Mouse (Mus musculus): ENCODE data around the gene Tbc1d20.
"Not testable (repeated sequence)": the region's sequence is repeated elsewhere in the genome, so short reads cannot be mapped to it uniquely, and the experiment has no call there.

Tbc1d20 gene

DNA sequence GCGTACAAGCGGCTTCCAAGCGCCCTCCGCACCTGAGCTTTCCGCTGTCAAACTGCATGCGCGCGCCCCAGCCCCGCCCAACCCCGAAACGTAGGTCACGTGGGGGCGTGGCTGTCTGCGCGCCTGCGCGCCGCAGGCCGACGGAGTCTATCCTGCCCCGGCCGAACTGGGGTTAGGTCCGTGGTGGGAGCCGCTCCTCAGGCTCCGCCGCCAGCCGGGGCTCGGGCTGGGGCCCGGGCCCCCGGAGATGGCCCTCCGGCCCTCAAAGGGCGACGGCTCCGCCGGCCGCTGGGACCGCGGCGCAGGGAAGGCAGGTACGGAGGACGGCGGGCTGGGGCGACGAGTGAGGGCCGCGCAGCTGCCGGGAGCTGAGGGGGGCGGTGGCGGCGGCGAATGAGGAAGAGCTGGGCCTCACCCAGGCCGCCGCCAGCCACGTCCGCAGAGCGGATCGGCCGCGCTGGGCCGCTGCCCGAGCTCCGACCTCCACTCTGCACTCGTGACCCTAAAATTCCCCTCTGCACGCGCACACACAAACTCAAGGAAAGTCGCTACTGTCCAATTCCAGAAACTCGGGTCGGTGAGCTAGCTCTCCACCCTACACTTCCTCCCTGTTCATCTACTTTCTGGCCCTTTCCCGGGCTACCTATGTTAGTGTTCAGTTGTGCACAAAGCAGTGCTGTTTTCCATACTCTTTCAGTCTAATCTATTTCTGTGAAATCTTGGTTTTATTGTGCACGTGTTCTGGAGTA is at the start of gene Tbc1d20:
Gene Tbc1d20, plus strand, starts transcription at position 102 of the 749 bp plus-strand sequence.
- POLR2A ChIA-PET: interaction anchor here (0.5 to 9.7 kb wide), 93 partner anchors 8 to 1389 kb away, joined by 3 to 98 read pairs (median 4); partner anchors contain the start of genes Trib3 (in 4 of the 4), Csnk2a1 (in 3 of the 4), Rbck1 (in 2 of the 4) and Tcf15 (in 2 of the 4)
- CTCF ChIA-PET: interaction anchor here (0.5 to 3.7 kb wide), 16 partner anchors 16 to 1931 kb away, joined by 3 to 17 read pairs (median 4); partner anchors contain the start of genes Trib3 (in 2 of the 4) and Rbck1 (in 1 of the 4)

DNA sequence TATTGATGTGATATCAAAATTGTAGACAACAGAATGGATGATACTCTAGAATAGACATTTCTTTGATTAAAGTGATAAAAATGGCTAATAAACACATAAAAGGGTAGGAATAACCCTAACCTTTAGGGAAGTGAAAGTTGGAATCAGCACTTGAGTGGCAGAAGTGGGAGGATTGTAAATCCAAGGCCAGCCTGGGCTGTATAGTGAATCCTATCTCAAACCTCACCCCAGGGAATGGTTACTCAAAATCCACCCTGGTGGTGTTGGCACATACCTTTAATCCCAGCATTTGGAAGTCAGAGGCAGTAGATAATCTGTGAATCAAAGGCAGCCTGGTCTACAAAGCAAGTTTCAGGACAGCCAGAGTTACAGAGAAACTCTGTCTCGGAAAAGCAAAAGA is 46.4 kb upstream of the Tbc1d20 start:
- POLR2A ChIA-PET: interaction anchor here in 3 of 4 experiments (0.5 to 1.3 kb wide), 5 partner anchors 10 to 103 kb away, joined by 3 to 6 read pairs (median 3); no protein-coding TSS in a partner anchor
- CTCF ChIA-PET: interaction anchor here in 2 of 4 experiments (0.6 to 0.7 kb wide), 2 partner anchors 96 kb away, joined by 3 read pairs; partner anchors contain the start of gene Trib3 (in 2 of the 2)

DNA sequence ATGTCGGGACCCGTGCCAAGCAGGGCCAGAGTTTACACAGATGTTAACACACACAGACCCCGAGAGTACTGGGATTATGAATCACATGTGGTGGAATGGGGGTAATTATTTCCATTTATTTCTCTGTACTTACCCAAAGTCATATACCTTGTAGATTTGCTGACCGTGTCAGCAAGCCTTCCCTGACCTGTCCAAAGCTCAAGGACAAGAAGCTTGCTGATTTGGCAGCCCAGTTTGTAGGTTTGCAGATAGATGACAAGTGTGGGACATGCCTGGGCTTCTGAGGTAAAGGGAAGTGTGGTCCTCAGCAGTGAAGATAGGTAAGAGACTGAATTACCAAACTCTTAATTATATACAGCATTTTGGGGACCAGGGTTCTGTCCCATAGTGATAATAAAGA is 43.1 kb upstream of the Tbc1d20 start:
- ChIA-PET CTCF (interaction anchor here in 2 of 4 experiments (0.5 to 0.6 kb wide), 3 partner anchors 11 to 424 kb away, joined by 3 read pairs; no protein-coding TSS in a partner anchor), POLR2A (interaction anchor here in 2 of 4 experiments (0.5 to 1.9 kb wide), 5 partner anchors 11 to 222 kb away, joined by 3 to 6 read pairs (median 4); partner anchors contain the start of gene Csnk2a1 (in 1 of the 2))

DNA sequence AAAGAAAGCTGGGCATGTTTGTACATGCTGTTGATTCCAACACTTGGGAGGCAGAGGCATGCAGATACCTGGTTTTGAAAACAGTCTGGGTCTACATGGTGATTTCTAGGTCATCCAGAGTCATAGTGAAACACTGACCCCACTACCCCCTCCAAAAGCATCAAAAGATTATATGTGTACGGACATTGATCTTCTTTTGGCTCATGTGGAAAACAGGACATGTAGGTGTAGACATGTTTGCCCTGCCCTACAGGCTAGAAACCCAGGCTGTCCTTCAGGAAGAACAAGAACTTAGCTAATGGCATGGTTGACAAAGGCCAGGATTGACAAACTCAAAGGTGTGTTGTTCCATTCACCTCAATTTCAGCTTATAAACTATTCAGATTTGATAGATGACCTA is 33.9 kb upstream of the Tbc1d20 start:
- POLR2A ChIA-PET: interaction anchor here in 2 of 4 experiments (1.0 to 1.2 kb wide), 3 partner anchors 15 to 90 kb away, joined by 3 read pairs; no protein-coding TSS in a partner anchor
- CTCF ChIA-PET: no interaction called here

DNA sequence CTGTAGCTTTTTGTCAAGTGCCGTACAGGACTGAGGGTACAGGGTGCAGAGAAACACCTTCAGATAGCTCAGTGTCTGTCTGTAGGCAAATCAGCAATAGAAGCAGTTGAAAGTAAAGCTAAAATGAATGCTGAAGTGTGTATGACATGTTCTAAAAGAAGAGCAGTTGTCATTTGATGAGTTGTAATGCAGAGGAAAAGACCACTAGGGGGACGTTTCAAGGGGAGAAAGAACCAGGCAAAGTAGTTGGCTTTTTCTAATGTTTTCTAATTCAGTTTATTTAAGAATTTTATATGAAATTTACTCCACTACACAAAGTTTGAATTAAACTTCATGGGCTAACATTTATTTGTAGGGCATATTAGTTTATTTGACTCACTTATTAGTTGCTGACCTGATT is 20.0 kb upstream of the Tbc1d20 start:
- POLR2A ChIA-PET: interaction anchor here in 2 of 4 experiments (0.5 to 1.5 kb wide), 5 partner anchors 20 to 91 kb away, joined by 3 to 4 read pairs (median 3); partner anchors contain the start of gene Tbc1d20 (in 1 of the 2)
- CTCF ChIA-PET: interaction anchor here in 1 of 4 experiments (1.1 kb wide), 1 partner anchor 70 kb away, joined by 3 read pairs; the partner anchor contains the start of gene Trib3

DNA sequence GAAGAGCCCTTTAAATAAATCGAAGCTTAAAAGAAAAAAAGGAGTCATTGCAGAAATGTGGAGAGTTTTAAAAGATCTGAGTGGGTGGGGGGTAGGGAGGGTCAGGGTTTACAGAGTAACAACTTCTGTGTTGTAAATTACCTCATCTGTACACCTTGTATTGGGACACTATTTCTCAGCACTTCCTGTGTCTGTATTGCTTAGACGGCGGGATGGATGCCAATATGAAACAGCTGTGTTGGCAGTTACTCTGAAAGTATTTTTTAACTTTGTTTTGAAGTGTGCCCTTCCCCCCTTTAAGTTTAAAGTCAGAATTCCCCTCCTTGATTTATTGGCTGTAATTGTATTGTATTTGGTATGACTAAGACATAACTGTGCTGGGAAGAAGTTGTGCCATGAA is 12.2 kb upstream of the Tbc1d20 start:
- POLR2A ChIA-PET: interaction anchor here (0.6 to 2.4 kb wide), 11 partner anchors 12 to 62 kb away, joined by 3 to 12 read pairs (median 7); partner anchors contain the start of genes Tbc1d20 (in 3 of the 4) and Trib3 (in 2 of the 4)
- CTCF ChIA-PET: interaction anchor here in 2 of 4 experiments (0.6 to 1.1 kb wide), 3 partner anchors 19 to 261 kb away, joined by 3 to 6 read pairs (median 3); no protein-coding TSS in a partner anchor

DNA sequence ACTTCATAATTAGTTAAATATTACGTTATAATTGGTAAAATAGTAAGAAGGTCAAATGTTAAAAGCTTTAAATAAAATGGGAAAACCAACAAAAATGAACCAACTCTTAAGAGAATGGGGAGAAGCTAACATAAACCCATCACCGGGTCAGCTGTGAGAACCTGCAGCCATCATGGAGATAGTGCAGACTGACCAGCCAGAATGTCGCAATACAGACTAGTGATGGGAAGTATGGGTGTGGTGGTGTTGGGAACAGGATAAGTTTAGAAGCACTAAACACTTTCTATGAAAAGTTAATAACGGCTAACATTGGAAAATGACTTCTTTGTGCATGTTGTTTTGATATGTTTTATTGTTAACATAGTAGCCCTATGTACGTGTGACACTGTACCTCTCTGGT is 6.1 kb upstream of the Tbc1d20 start:
- ChIA-PET POLR2A (interaction anchor here in 2 of 4 experiments (0.6 to 9.7 kb wide), 3 partner anchors 44 to 218 kb away, joined by 3 to 98 read pairs (median 3); partner anchors contain the start of gene Trib3 (in 1 of the 2)), CTCF (interaction anchor here in 2 of 4 experiments (0.6 to 0.8 kb wide), 2 partner anchors 56 to 138 kb away, joined by 3 to 5 read pairs; no protein-coding TSS in a partner anchor)

DNA sequence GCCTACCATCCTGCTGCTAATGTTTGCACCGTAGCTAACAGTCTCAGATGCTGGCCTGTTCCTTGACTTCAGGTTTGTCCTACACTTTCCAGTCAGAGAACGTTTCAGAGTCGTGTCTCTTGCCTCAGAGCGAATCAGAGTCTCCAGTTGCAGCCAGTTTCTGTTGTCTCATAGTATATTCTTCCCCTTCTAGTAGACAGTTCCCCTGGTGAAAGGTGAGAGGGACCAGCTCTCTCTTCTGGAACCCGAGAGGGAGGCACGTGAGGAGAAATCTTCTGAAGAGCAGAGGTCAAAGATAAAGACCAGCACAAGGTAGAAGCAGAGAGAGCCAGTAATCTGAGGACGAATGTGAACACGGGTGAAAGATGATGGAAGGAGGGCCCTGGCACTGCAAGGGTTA is 5.6 kb upstream of the Tbc1d20 start:
- ChIA-PET POLR2A (interaction anchor here in 3 of 4 experiments (0.6 to 9.7 kb wide), 5 partner anchors 44 to 218 kb away, joined by 3 to 98 read pairs (median 3); partner anchors contain the start of gene Trib3 (in 1 of the 3)), CTCF (interaction anchor here in 1 of 4 experiments (0.6 kb wide), 1 partner anchor 139 kb away, joined by 5 read pairs; no protein-coding TSS in a partner anchor)

DNA sequence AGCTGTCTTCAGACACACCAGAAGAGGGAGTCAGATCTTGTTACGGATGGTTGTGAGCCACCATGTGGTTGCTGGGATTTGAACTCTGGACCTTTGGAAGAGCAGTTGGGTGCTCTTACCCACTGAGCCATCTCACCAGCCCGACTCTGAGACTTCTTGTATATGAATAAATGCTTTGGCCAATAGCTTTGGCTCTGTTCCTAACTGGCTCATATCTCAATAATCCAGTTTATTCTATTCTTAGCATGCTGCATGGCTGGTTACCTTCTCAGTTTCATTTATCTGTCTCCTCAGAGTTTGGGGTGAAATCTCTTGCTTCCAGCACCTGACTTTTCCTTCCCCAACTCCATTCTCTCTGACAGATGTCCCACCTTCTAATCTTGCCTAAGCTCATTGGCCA is 4.0 kb upstream of the Tbc1d20 start:
- POLR2A ChIA-PET: interaction anchor here in 2 of 4 experiments (0.8 to 9.7 kb wide), 4 partner anchors 9 to 74 kb away, joined by 3 to 98 read pairs (median 3); partner anchors contain the start of gene Trib3 (in 1 of the 2)
- CTCF ChIA-PET: not testable (repeated sequence)

DNA sequence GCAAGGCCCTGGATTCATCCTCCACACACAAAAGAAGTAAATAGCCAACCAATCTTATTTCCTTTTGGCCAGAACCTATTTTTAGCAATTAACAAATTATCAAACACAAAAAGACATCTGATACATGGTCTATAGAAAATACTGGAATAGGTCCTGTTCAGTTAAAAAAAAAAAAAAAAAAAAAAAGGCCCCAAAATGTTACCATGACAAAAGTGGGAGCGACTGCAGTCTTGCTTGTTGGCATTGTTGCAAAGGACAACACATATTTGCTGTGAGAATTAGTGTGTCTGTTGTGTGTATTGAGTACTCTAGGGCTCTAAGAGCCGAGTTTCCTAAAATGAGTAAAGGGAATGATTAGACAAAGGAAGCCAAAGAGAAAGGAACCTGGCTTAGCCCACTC is 1.2 kb upstream of the Tbc1d20 start:
- ChIA-PET POLR2A (interaction anchor here in 3 of 4 experiments (0.6 to 9.7 kb wide), 15 partner anchors 8 to 268 kb away, joined by 3 to 98 read pairs (median 7); partner anchors contain the start of genes Rbck1 (in 1 of the 3) and Trib3 (in 1 of the 3)), CTCF (interaction anchor here in 1 of 4 experiments (0.6 kb wide), 1 partner anchor 76 kb away, joined by 3 read pairs; no protein-coding TSS in a partner anchor)

DNA sequence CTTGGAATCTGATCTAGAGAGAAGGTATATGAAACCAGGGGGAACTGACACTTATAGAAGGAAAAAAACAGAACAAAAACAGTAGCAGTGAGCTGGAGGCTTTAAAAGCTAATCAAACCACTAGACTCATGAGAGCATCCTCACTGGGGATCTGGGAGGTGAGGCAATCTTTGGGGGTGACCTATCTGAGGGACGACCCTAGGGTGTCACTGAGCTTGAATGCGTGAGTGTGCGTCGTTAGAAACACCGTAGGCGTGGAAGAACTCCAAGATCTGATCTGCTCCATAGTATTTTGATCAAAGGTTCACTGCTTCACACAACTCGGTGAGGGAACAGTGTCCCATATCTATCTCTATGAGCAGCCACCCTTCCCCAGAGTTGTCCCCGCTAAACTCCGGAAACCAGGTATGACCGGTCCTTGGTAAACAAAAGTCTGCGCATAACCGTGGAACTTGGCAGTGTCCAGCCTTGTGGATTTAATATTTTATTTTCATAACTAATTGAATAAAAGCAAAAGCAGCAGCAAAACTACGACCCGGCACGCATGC is 375 bp upstream of the Tbc1d20 start:
- ChIA-PET POLR2A (interaction anchor here (0.5 to 9.7 kb wide), 78 partner anchors 8 to 1388 kb away, joined by 3 to 98 read pairs (median 4); partner anchors contain the start of genes Csnk2a1 (in 3 of the 4), Trib3 (in 3 of the 4), Rbck1 (in 2 of the 4) and Tcf15 (in 2 of the 4)), CTCF (interaction anchor here (0.5 to 3.7 kb wide), 12 partner anchors 15 to 264 kb away, joined by 3 to 17 read pairs (median 5); partner anchors contain the start of genes Trib3 (in 2 of the 4) and Rbck1 (in 1 of the 4))

DNA sequence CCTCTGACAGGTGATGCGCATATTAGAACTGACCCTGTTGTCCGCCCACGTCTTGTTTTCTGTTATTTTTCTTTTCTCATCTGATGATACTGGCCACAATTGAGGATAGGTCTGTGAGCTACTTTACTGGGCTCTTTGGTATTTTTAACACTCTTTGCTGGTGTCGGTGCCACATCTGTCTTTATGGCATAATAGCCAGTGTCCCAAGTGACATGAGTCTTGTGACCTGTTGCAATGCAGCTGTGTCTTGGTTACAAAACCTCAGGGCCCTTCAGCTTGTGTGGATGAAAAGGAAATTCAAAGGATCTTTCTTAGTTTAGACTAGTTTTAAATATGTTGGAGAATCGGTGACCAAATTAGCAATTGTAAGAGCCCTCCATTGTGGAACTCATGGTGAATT is 913 bp downstream of the Tbc1d20 start:
- POLR2A ChIA-PET: interaction anchor here (0.6 to 9.7 kb wide), 59 partner anchors 9 to 747 kb away, joined by 3 to 98 read pairs (median 5); partner anchors contain the start of genes Trib3 (in 4 of the 4), Csnk2a1 (in 1 of the 4), Mcts2 (in 1 of the 4) and Nrsn2 (in 1 of the 4)
- CTCF ChIA-PET: interaction anchor here (0.6 to 3.7 kb wide), 10 partner anchors 45 to 1930 kb away, joined by 3 to 17 read pairs (median 4); partner anchors contain the start of gene Trib3 (in 2 of the 4)

DNA sequence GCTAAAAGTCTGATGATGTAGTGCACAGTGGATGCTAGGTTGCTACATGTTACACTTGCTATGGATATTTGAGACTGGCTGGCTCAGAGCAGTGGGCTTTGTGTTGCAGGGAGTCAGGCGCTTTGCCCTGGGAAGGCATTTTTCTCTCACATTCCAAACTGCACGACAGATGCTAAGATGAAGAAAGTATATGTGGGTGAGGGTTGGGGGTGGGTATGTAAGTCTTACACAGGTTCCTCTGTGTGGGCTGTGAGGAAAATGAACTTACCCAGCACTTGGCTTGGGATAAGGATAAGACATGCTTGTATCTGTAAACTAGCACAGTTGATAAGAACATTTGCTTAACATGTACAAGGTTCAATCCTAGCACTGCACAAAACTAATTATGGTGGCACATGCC is 9.2 kb downstream of the Tbc1d20 start:
- CTCF ChIA-PET: no interaction called here
- POLR2A ChIA-PET: interaction anchor here in 1 of 4 experiments (1.9 to 3.0 kb wide), 2 partner anchors 9 to 41 kb away, joined by 6 to 15 read pairs; partner anchors contain the start of gene Trib3

DNA sequence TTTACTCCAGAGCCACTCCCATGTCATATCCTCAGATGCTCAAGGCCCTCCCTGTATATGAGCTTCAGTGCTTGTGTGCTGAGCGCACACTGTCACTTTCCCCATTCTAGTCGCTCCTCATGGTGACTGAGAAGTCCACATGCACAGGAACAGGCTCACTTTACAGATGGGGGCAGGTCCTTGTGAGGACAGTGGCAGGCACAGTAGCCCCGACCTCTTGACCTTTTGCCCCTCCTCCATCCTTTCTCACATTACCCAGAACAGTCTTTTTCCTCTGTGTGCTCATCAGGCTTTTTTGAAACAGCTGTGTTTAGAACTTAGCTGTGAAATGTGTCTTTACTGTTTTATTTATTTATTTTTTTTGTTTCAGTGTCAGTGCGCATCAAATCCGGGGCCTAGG is 10.2 kb downstream of the Tbc1d20 start:
- ChIA-PET POLR2A (interaction anchor here in 3 of 4 experiments (0.6 to 1.8 kb wide), 7 partner anchors 9 to 40 kb away, joined by 3 to 6 read pairs (median 4); partner anchors contain the start of genes Tbc1d20 (in 2 of the 3) and Trib3 (in 1 of the 3)), CTCF (interaction anchor here (0.6 to 1.0 kb wide), 4 partner anchors 19 to 298 kb away, joined by 3 to 6 read pairs (median 4); no protein-coding TSS in a partner anchor)

DNA sequence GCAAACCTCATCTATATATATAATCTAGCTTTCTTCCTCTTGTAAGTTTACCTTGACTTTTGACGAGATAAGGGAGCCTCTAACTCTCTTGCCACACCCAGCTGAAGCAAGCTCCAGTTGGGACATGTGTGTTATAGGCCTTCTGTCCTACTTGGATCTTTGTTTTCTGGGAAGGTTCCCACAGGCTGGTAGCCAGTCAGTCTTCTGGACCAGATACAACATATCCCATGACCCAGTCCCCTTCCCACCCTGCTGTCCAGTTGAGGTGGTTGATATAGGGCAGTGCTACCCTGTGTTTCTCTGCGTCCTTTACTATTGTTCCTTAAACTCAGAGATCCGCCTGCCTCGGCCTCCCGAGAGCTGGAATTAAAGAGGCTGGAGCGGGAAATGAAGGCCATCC is 11.9 kb downstream of the Tbc1d20 start:
- ChIA-PET CTCF (no interaction called here), POLR2A (interaction anchor here in 1 of 4 experiments (2.4 kb wide), 1 partner anchor 12 kb away, joined by 11 read pairs; the partner anchor contains the start of gene Tbc1d20)

DNA sequence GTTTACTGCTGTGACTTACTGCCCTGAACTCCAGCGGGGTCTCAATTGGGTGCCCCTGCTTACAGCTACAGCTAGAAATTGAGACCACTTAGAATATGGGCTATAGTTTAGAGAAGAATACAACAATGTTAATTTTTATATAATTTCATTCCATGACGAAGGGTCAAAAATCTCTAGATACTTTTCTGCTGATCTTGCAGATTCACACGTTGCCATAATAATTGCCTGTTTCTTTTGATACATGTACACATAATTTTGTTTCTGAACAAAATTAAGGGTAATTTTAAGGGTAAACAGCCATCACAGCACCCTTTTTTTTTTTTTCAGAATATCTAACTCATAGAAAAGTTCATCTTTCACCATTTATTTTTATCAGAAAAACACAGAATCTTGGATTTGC is 13.6 kb downstream of the Tbc1d20 start:
- POLR2A ChIA-PET: interaction anchor here in 2 of 4 experiments (0.7 to 2.4 kb wide), 9 partner anchors 9 to 43 kb away, joined by 3 to 11 read pairs (median 4); partner anchors contain the start of gene Tbc1d20 (in 1 of the 2)
- CTCF ChIA-PET: no interaction called here

DNA sequence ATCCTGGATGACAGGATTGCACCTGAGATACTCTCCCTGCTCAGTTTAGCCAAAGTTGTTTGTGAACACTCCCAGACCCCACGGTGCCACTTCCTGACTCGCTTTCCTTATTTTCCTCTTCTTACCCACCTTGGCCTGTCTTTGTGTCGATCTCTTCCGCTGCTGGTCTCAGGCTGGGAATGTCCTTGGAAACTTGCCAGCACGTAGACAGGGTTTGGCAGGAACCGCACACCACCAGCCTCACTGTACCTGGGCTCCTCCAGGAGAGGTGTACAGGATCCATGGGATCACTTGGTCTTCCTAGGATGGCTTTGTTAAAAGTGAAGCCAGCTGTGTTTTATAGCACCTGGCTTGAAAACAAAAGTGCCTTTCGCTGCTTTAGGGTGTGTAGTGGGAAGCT is 19.4 kb downstream of the Tbc1d20 start:
- POLR2A ChIA-PET: interaction anchor here (0.8 to 6.4 kb wide), 17 partner anchors 9 to 59 kb away, joined by 3 to 49 read pairs (median 5); partner anchors contain the start of genes Trib3 (in 3 of the 4) and Tbc1d20 (in 2 of the 4)
- CTCF ChIA-PET: interaction anchor here in 1 of 4 experiments (0.9 to 3.8 kb wide), 4 partner anchors 31 to 116 kb away, joined by 3 to 15 read pairs (median 4); partner anchors contain the start of gene Trib3
